Mouse (Mus musculus) Muller cell, postnatal 12 days (primary cell): ENCODE data around the gene Fgf12.

Experiments used
- DNase-seq: peaks from one replicate; pipeline ENCODE4 v3.0.0-alpha.2; 2015; ENCODE audit errors: inconsistent ontology term

Fgf12 gene

DNA sequence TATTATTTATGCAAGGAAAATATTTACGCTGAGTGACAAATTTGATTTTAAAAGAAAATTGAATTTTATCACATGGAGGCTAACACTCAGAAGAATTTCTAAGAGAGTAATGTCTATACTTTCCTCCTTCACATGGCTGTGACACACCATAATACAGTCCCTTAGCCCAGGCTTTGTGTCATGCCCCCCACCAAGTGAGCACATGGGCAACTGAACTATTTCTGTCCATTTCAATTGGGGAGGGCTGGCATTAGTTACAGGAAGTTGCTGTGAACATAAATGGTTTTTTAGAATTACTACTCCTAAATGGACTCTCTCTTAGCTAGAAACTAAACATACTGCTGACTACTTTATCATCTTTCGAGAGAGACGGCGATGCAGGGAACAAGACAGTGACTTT lies 276.2 kb downstream of the Fgf12 start:
- no peak for DNase-seq

DNA sequence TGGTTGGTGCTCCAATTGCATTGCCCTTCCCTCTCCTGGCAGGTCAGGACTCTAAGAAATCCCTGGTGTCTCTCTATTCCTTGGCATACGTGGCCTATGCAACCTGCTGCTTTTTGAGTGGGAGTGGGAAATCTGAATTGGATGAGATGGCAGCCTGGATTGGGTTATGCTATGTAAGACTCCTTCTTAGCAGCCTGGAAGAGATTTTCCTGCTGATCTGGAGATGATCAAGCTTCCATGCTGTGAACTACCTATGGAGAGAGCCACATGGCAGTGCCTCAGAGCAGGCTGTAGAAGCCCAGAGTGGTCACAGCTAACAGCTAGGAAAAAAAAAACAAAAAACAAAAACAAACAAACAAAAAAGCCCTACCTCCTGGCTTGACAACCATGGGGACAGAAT lies 277.3 kb downstream of the Fgf12 start:
- no peak for DNase-seq

DNA sequence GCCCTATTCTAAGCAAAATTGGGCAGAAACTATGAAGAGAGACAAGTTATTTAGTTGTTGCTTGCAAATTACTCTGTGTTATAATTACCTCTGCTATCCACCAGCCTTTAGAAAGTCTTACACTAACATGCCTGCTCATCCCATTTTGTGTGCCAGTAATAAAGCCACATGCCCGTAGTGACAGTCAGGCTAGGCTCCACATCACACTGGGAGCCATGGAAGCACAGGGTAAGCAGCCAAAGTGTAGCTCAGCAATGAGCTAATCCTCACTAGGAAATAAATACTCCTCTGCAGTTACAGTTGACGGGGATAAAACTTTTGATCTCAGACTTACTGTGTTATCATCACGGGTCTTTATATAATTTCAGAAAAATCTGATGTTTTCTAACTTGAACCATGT lies 298.0 kb downstream of the Fgf12 start:
- no peak for DNase-seq

DNA sequence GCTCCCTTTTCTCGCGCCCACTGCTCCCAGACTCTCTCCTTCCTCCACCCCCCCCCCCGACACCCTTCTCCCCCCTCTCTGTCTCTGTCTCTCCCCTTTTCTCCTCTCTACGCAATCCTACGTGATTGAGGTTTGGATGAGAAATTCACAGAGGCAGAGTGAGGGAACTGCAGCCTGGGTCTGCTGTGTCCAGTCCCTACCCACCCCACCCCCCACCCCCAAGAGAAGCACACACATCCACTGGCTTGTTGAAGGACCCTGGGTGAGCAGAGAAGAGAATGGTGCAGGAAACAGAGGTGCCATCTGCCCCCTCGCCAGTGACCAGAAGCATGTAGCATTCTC lies 305.8 kb downstream of the Fgf12 start:
- DNase-seq = no peak

DNA sequence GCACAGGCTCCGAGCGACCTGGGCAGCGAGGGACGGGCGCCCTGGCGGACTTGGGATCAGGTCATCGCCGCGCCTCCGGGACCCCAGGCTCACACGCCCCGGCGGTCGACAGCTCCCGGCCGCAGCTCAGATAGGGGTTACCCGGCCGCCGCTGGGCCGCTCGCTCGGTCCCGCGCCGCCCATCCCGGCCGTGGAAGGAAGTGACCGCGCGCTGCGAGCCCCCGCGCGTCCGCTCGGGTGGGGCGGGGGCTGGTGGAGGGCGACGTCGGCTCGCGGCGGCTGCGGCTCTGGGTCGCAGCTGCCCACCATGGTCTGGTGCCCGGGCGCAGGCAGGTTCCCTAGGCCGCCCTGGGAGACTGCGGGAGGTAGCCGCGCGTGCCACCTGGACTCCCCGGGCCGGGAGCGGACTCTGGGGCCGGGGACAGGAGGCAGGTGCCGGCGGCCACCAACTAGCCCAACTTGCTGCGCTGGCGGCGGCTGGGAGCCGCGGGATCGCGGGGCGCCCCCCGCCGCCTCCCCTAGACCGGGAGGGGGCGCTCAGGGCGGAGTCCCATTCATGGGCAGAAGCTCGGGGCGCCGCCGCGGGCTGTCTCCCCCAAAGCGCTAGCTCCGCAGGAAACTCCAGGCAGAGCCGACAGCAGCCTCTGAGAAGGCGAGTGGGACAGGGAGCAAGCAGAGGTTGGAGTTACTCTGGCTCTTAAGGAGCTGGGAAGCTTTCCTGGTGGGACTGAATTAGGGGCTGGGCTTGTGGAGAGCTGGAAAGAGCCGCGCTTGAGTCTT lies 306.3 kb downstream of the Fgf12 start:
- DNase-seq = peak; percentile 75

DNA sequence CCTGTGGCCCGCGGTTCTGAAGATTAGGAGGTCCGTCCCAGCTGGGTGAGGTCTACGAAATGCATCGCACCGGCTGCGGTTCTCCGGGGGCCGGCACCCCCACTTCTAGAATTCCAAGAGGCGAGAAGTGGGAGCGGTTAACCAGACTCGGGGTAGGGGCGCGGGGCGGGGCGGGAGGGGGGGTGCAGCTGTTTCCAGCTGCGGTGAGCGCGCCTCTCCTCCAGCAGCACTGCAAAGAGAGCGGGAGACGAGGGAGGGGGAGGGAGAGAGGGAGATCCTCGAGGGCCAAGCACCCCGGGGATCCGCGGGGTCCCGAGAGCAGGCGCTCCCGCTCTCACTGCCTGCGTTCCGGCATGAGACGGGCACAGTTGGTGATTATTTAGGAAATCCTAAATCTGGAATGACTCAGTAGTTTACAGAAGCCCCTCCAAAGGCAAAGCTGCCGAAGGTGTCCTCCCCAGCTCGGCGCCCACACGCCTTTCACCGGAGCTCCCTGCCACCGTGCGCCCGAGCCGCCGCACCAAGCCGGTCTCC lies 307.0 kb downstream of the Fgf12 start:
- peak; percentile 42 for DNase-seq

DNA sequence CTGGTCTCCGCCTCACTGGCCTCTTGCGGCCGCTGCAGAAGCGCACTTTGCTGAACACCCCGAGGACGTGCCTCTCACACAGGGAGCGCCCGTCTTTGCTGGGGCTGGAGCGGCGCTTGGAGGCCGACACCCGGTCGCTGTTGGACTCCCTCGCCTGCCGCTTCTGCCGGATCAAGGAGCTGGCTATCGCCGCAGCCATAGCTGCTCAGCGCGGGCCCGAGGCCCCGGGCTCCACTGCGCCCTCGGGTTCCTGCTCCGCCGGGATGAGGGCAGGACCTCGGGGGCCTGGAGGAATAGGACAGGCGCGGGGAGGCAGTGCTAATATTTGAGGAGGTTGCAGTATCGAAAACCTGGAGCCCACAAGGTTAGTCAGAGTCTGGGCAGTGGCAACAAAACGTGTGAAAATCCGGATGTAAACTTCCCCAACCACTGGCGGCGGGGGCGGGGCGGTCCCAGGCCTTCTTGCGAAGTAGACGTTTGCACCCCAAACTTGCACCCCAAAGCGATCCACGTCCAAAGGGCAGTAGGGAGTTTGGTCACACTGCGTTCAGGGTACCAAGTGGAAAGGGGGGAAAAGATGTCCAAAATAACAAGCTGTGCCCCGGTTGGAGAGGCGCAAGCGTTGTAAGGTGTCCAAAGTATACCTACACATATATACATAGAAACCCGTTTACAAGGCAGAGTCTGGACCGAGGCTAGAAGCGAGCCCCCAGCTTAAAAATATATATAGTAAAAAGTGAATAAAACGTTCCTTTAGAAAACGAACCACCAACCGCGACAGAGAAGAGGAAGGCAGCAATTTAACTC lies 307.7 kb downstream of the Fgf12 start:
- peak; percentile 54 for DNase-seq

DNA sequence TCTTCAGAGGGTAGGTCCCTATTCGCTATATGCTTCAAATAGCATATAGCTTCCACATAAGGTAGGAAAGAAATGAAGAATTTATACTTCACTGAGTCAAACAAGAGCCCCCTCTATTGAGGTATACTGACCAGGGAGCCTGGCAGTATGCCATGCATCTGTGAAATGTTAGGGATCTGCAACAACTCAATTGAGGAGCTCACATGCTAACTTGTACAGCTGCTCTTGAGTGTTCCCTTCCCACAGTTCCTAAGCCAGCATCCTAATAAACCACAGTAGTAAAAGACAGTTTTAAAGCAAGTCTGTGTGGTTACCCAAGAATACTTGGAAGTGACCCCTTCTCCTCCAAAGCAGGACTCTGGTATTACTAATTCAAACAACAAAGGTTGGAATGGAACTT lies 331.3 kb downstream of the Fgf12 start:
- DNase-seq = no peak

DNA sequence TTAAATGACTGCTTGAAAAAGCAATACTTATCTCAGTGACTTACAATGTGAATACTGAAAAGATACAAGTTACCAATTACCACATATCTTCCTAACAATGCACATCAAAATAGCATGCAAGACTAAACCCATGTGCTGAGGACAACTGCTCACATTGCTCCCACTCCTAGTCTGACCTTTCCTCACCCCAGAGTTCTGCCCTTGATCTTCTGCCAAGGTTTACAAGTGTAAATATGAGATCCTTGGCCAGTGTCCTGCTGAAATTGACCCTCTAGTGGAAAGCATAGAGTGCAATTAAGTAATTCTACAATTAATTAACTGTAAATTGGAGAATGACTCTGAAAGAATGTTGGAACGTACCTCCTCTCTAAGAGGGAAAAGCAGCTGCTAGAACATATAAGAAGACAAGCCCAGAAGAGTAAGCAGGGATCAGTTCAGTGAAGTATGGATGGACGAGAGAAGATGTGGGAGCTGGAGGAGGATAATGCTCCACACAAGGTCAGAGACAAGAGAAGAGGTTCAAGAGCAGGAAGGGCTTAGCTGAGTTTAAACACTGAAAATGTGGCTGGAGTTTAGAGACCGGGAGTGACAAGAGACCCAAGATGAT lies 333.1 kb downstream of the Fgf12 start:
- DNase-seq = peak; percentile 85

DNA sequence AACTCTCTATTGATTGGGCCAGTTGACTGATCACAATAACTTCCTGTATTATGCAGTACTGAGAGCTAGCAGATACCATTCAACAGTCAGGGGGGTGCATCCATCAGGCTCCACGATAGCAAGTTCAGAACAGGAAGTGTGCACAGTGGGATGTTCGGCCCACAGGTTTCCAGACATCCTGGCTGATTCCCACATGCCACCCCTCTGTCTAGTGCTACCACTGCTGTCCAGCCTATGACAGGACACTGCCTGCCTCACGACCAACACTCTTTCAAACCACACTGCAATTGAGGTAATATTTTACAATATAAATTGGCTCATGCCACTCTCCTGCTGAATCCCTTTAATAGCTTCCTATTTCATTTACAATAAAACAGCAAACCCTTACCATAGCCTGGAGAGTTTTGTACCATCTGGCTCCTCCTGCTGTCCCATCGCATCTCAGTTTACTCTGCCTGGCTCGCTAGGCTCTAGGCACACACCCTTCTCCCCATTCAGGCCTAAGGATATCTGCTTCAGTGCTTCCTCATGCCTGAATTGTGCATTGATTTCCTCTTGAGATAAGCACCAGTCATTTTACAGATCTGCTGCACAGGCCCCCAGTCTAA lies 341.6 kb downstream of the Fgf12 start:
- DNase-seq = no peak

DNA sequence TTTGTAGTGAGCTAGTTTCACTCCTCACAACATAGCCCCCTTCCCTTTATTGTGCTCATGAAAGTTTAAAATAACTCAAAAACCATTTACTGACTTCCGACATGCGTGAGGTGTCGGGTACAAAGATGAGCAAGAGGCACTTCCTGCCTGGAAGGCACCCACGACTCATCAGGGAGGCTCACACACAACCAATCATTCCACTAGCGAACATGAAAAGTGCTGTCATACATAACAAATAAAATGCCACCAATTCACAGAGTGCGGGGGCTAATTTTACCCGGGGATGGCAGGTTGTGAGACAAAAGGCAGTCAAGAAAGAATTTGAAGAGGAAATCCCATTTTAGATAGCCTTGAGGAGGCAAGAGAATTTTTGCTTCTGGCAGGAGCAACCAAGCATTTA lies 344.6 kb downstream of the Fgf12 start:
- DNase-seq = peak; percentile 7

DNA sequence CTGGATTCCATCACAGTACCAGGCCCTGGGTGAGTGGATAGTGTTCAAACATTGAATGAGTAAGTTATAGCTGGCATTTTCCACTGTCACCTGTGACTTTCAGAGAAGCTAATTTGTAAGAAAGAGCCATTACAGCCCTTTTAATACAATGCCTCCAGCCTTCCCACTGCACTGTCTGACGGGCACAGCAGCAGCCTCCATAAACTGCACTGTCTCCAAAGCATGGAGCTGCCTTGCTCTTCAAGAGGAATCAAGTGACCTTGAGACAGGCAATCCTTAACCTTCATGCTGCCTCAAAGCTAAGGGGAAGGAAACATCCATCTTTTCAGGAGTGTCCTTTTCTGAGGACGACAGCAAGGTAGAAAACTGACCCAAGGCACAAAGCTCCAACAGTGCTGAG lies 345.0 kb downstream of the Fgf12 start:
- no peak for DNase-seq

DNA sequence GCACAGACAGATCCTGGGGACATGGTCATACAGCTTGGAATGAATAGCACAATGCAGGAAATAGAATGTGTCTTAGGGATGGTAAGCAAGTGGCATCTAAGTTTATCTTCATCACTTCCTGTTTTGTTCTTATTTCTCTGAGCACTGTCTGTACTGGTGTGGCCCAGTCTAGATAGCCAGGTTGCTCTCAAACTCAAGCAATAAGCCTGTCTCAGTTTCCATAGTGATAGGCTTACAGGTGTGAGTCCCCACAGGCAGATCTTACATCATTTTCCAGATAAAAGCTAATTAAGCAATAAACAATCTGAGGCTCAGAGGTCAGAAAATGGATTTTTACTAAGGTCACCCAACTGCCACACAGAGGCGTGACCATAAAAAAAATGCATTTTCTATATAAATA lies 348.7 kb downstream of the Fgf12 start:
- DNase-seq = no peak

DNA sequence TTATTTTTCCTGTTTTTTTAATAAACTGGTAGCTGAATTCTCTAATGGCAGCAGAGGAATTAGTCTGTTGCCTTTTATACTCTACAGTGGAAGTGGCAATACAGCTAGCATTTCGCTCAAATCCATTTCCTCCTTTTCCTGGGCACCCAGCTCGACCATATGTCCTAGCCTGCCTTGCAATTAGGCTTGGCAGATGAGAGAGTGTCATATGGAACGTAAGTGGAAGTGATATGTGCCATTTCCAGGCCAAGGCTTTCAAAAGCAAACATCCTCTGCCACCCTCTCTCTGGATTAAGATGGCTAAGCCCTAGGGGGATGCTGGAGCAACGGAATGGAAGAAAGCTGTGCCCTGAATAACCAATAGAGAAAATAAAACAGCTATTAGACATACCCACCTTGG lies 350.2 kb downstream of the Fgf12 start:
- no peak for DNase-seq

DNA sequence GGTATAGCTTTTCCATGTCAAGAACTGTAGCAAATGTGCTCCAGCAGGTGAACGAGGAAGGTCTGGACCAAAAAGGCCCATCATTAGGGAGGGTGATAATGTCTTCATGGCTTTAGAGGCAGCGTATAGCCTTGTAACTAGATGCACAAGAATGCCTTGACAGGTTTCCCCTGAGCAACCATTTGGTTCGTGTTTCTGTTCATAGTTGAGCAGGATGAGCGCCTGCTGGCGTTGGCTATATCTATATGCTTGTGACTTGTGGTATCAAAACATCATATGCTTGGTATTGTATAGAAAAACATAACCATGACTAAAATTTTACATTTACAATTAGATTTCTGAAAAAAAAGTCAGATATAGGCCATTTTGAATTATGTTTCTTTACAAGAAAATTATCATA lies 361.6 kb downstream of the Fgf12 start:
- DNase-seq = no peak

DNA sequence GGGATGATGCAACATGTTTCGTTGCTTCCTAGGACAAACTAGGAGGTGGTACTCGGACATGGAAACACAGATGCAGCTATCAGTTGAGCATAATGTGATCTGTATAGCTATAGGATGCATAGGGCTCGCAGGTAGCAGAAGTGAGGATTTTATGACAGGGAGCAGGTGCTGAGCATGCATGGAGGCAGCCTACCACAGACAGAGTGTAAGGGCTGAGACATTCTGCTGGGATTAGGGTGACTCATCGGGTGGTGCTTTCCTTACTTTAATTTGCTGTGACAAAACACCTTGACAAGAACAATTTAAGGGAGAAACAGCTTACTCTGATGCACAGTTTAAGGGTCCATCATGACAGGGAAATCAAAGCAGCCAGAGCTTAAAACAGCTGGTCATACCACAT lies 363.8 kb downstream of the Fgf12 start:
- no peak for DNase-seq

DNA sequence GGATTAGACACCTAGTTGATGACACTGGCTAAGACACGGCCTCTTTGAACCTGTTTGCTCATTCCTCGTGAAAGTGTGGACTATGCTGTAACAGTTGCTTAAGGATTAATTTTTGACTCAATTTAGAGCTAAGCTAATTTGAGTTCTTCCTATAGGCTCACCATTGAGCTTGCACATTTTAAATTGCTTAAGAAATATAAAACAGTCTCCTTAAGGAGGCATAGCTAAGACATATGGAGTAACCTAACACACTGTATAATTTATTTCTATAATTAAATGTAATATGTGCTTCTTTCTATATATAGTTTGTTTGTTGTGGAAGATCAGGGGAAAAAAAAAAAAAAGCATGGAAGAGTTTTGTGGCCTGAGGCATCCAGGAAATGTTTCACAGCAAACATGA lies 378.1 kb downstream of the Fgf12 start:
- no peak for DNase-seq

DNA sequence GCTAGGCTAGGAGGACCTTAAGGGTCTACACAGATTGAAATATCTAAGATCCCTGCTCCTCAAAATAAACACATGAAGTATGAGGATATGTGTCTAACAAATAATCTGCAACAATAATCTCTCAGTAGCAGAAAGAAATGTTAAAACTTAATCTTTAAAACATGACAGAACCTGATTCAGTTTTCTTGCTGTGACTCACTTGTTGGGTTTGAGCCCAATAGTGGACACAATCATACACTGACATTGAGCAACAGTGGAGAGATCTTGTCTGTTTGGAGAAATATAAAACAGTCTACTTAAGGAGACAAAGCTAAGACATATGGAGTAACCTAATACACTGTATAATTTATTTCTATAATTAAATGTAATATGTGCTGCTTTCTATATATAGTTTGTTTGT lies 379.6 kb downstream of the Fgf12 start:
- peak; percentile 11 for DNase-seq

DNA sequence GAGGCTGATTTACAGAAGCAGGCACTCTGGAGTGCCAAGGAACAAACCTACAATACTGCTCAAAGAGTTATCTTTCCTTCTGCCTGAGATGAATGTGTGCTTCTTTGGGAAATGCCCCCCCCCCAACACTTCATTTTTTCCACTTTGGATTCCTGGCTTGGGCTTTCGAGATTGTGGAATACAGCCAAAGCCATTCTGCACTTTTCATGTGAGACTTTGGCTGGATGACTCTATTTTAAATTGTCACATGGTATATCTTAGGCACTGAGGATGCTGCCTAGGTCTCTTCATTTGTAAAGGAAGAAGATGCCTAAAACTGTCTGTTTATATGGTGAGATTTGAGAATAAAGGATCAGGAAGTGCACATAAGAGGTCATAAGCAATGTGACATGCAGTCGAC lies 402.2 kb downstream of the Fgf12 start:
- DNase-seq = no peak

DNA sequence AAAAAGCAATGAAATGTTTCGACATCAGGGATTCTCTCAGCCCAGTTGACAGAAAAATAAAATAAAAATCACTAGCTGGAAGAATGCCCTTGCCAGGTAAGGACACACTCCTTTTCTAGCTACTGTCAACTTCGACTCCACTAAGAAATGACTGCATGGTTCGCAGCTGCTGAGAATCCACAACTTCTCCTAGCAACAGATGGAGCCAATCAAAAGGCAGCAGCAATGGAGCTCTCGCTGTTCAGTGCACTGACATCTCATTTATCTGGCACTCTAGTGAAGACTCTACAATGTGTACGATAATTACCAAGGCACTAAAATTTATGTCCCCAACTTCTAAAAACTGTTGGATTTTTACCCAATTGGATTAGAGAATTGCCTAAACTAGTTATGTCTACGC lies 407.5 kb downstream of the Fgf12 start:
- DNase-seq = no peak

DNA sequence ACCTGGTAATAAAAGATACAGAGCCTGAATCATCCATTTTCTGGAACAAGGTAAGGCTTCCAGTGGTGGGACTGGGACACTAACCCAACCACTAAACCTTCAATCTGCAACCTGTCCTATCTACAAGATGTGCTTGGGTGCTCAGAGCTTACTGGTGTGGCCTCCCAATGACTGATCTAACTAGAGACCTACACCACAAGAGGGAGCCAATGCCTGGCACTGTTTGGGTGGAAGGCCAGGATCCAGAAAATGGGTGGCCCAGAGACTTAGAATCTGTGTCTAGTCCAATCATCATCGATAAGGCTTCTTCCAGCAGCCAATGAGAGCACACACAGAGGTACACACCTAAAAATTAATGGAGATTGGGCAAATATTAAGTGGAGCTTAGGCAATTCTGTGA lies 414.9 kb downstream of the Fgf12 start:
- DNase-seq = no peak

DNA sequence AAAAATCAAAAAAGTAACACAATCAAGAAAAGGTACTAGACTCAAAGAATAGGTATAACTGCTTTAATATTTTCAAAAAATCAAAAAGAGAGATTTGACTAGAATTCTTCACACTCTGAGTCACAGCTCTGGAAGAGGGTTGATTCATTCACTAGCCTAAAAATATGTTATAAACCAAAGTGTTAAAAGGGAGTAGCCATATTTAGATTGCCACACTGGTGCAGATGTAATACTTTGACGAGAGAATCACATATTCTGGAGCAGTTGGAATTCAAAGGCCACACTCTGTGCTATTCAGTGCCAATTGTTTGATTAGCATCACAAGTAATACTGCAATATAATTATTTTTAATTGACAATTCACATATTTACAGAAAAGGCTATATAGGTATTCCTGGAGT lies 416.2 kb downstream of the Fgf12 start:
- no peak for DNase-seq
